Mouse (Mus musculus): ENCODE data around the gene Zfp433.
"Not testable (repeated sequence)": the region's sequence is repeated elsewhere in the genome, so short reads cannot be mapped to it uniquely, and the experiment has no call there.

Gene Zfp433

GRCm38 (mm10) chr10:81704531-81705301 is at the start of gene Zfp433:
Zfp433 (plus strand) TSS chr10:81704825.
- DNase-seq (ENCODE audit: low read depth, low spot score), result not testable (repeated sequence)

GRCm38 (mm10) chr10:81655178-81655577 is 49.4 kb upstream of the Zfp433 start:
- DNase-seq (ENCODE audit: low read depth, low spot score), result no peak

GRCm38 (mm10) chr10:81656174-81656573 is 48.5 kb upstream of the Zfp433 start:
- DNase-seq (ENCODE audit: low read depth, low spot score), result no peak

- not testable (repeated sequence) for DNase-seq (ENCODE audit: low read depth, low spot score)
Observed at GRCm38 (mm10) chr10:81687114-81687513, 17.5 kb upstream of the Zfp433 start.

- not testable (repeated sequence) for DNase-seq (ENCODE audit: low read depth, low spot score)
Observed at GRCm38 (mm10) chr10:81770506-81771403, 66.1 kb downstream of the Zfp433 start, which contains the start of gene Gm3055. Gm3055 (minus strand) TSS chr10:81771161.

- DNase-seq (ENCODE audit: low read depth, low spot score), result not testable (repeated sequence)
Observed at GRCm38 (mm10) chr10:81771404-81771777, 66.8 kb downstream of the Zfp433 start.
